Mouse (Mus musculus): ENCODE data around the gene Usp2.

GRCm38 (mm10) chr9:44070844-44071231 is 4.0 kb downstream of the Usp2 start:
- TF ChIP-seq CTCF (IDR thresholded peaks at IDR 0.05; ENCODE audit: low read depth, low read length): no peak
- TF ChIP-seq POLR2A (IDR thresholded peaks at IDR 0.05; ENCODE audit: insufficient read depth, low read length): no peak
- TF ChIP-seq EP300 (IDR thresholded peaks at IDR 0.05; ENCODE audit: insufficient read depth, low read depth, low read length): no peak

Measured in ES-Bruce4 (cell line).